Mouse (Mus musculus) neural tube, embryonic 14.5 days (tissue): ENCODE data around the gene Mindy4. TPM values are rescaled to one million over a fixed set of nuclear protein-coding genes. Genes with fewer than 3 reads are reported as not detected.

Experiments
- ATAC-seq: fragments of 200-750 bp; cut with Nextera tagmentation; 2 replicates; pipeline ENCODE4 v1.8.0; 2017; ENCODE audit warnings: low read depth, mild to moderate bottlenecking, moderate TSS enrichment, moderate library complexity
- H3K27ac ChIP-seq: fragments of 300-500 bp; sonication (generic); 2 replicates; pipeline ENCODE4 v1.5.1; 2014; ENCODE audit warnings: low read depth, mild to moderate bottlenecking, control low read depth, low read length, moderate library complexity, mixed read lengths
- H3K27me3 ChIP-seq: fragments of 300-500 bp; sonication (generic); 2 replicates; pipeline ENCODE4 v1.6.1; 2014; ENCODE audit warnings: low read length; ENCODE audit not compliant: control insufficient read depth, insufficient read depth
- H3K36me3 ChIP-seq: fragments of 300-500 bp; sonication (generic); 2 replicates; pipeline ENCODE4 v1.6.1; 2014; ENCODE audit warnings: low read length, mixed read lengths; ENCODE audit not compliant: control insufficient read depth, insufficient read depth
- H3K4me1 ChIP-seq: fragments of 300-500 bp; sonication (generic); 2 replicates; pipeline ENCODE4 v1.6.1; 2014; ENCODE audit warnings: low read length; ENCODE audit not compliant: control insufficient read depth, insufficient read depth
- H3K4me2 ChIP-seq: fragments of 300-500 bp; sonication (generic); 2 replicates; pipeline ENCODE4 v1.6.1; 2014; ENCODE audit warnings: mild to moderate bottlenecking, low read depth, low read length, control low read depth
- H3K4me3 ChIP-seq: fragments of 300-500 bp; sonication (generic); 2 replicates; pipeline ENCODE4 v1.5.1; 2014; ENCODE audit warnings: low read depth, low read length, control low read depth, mixed read lengths
- H3K9ac ChIP-seq: fragments of 300-500 bp; sonication (generic); replicated peaks from 2 replicates; pipeline ENCODE4 v1.6.1; 2014; ENCODE audit warnings: low read depth, mild to moderate bottlenecking, control low read depth, low read length, mixed read lengths
- H3K9me3 ChIP-seq: fragments of 300-500 bp; sonication (generic); 2 replicates; pipeline ENCODE4 v1.6.1; 2016; ENCODE audit warnings: low read length; ENCODE audit not compliant: control insufficient read depth
- WGBS: fragments of 180-500 bp; shearing (Covaris S2); extraction: QIAGEN DNeasy Blood & Tissue Kit; methylation state at CpG from one replicate; pipeline ENCODE4 v1.1.7; 2014; 5-methylcytosine and 5-hydroxymethylcytosine counted together
- polyA plus RNA-seq: library from polyadenylated mRNA; unstranded; fragments of >200 nt; fragmentation: Nextera tagmentation; extraction: Ambion mirVana; gene quantifications from 2 replicates; pipeline ENCODE4 v1.2.1, GENCODE M21; 2014

Gene Mindy4
- polyA plus RNA-seq, 1 experiment from 2014 or later, result 11.4 TPM

- no peak for ATAC-seq
- H3K36me3 ChIP-seq, result no peaks in the 10 kb centered on the region
- H3K4me2 ChIP-seq, result no peak overlapping the region
- H3K4me3 ChIP-seq, result no peak overlapping the region
- H3K4me1 ChIP-seq, result no peaks in the 10 kb centered on the region
- 76% methylated on average over 4 of the region's 4 CpGs for WGBS
- no peak overlapping the region for H3K27ac ChIP-seq
- no peak overlapping the region for H3K9ac ChIP-seq
- H3K9me3 ChIP-seq, result no peaks in the 10 kb centered on the region
- H3K27me3 ChIP-seq, result no peaks in the 10 kb centered on the region
Measured at GRCm38 (mm10) chr6:55191537-55191936, 11.6 kb upstream of the Mindy4 start.

DNA sequence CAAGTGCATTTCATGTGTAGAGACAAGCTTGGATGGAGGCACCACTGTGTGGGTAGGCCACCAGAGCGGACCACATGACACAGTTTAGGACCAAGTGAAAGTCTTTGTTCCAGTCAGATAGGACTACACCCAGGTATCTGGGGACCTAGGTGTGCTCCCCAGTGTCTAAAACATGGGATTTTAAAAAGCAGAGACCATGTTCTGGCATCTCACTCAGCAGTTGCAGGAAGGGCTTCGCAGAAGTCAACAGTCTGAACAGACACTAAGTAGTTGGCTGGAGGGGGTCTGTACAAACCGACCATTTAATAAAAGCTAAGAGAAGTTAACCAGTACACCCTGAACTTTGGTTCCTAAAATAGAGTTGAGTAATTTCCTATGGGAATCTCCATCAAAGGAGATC is 10.0 kb upstream of the Mindy4 start:
- Histone ChIP-seq H3K27me3 (no peaks in the 10 kb centered on the region), H3K4me3 (no peak overlapping the region), H3K4me2 (no peak overlapping the region), H3K4me1 (no peaks in the 10 kb centered on the region), H3K9me3 (no peaks in the 10 kb centered on the region), H3K27ac (no peak overlapping the region), H3K9ac (no peak overlapping the region), H3K36me3 (no peaks in the 10 kb centered on the region)
- WGBS, result 96% methylated on average over 3 of the region's 3 CpGs
- ATAC-seq, result no peak

DNA sequence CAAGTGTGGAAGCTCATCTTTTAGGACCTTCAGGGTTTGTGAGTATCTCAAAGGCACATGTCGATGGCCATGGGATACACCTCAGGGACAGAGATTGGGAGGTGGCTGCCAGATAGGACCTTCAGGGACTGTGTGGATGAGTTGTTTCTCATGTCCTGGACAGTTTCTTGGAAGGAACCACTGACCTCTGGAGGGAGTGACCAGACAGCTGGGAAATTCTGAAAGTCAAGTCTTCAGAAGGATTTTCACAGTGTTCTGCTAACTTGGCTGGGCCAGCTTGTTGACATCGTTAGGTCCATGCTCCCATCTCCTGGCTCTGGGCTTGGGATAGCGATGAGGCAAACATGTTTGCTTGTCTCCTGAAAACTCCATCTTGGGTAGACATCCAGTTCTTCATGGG is 4.1 kb upstream of the Mindy4 start:
- Histone ChIP-seq H3K36me3 (no peaks in the 10 kb centered on the region), H3K4me2 (no peak overlapping the region), H3K4me1 (peaks cover 4% of the 10 kb centered on the region), H3K9me3 (no peaks in the 10 kb centered on the region), H3K9ac (no peak overlapping the region), H3K27ac (no peak overlapping the region), H3K27me3 (no peaks in the 10 kb centered on the region), H3K4me3 (no peak overlapping the region)
- ATAC-seq, result no peak
- WGBS, result 96% methylated on average over 3 of the region's 3 CpGs

- Histone ChIP-seq H3K36me3 (no peaks in the 10 kb centered on the region), H3K4me1 (peaks cover 4% of the 10 kb centered on the region), H3K9ac (peak overlapping the region; percentile 46; the same call in 1 of the 2 replicates), H3K27ac (peak overlapping the region; percentile 65), H3K4me2 (peak overlapping the region; percentile 42), H3K27me3 (no peaks in the 10 kb centered on the region), H3K9me3 (no peaks in the 10 kb centered on the region), H3K4me3 (peak overlapping the region; percentile 38)
- ATAC-seq, result peak; percentile 52; the same call in 1 of the 2 replicates
- WGBS, result 83% methylated on average over 3 of the region's 3 CpGs
Measured at GRCm38 (mm10) chr6:55203931-55204330, 748 bp downstream of the Mindy4 start.

- H3K9me3 ChIP-seq, result no peaks in the 10 kb centered on the region
- peaks cover 2% of the 10 kb centered on the region for H3K4me1 ChIP-seq
- H3K9ac ChIP-seq, result no peak overlapping the region
- ATAC-seq, result no peak
- no peak overlapping the region for H3K27ac ChIP-seq
- no peak overlapping the region for H3K4me3 ChIP-seq
- H3K4me2 ChIP-seq, result no peak overlapping the region
- H3K36me3 ChIP-seq, result no peaks in the 10 kb centered on the region; the same call in 1 of the 2 replicates
- no peaks in the 10 kb centered on the region for H3K27me3 ChIP-seq
- WGBS, result 89% methylated on average over 8 of the region's 8 CpGs
Measured at GRCm38 (mm10) chr6:55207786-55208185, 4.6 kb downstream of the Mindy4 start.

DNA sequence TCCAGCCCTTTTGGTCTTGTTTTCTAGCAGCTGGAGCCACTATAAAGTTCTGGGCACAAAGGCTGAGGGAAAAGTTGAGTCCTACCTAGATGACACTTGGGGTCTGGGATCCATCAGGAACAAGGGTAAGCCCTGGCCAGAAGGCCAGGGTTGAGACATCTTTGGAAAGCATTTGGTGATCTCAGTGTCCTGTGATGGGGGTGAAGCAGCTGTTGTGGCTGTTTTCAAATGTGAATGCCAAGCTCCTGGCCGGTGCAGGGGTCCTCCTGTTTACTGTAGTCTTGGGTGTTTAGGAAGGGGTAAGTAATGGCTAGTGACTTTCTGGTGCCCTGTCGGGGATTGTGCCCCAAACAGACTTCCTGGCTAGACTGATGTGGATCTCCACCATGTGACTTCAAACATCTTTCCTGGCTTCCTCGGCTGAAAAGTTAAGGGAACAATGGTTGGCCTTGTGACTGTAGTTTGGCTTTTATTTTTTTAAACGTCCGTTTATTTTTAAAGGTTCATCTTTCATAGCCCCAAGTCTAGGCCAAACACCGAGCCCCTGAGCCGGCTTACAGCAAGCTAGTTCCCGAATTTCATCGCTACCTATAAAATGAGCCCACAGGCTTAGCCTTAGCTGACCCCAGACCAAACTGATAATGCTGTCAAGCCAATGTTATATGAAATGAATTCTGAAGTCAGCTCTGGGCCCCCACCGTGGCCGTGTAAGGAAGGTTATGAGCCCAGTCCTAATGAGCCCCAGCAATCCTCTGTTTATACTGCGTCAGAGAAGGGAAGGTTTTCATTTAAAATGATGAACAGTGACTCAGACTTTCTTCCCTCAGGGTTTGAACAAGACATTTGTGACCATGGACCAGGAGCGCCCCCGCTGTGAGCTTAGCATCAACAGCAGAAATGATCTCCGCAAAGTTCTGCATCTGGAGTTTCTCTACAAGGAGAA is 7.5 kb downstream of the Mindy4 start:
- Histone ChIP-seq H3K27ac (no peak overlapping the region), H3K27me3 (no peaks in the 10 kb centered on the region), H3K4me1 (no peaks in the 10 kb centered on the region), H3K36me3 (no peaks in the 10 kb centered on the region; the same call in 1 of the 2 replicates), H3K9ac (no peak overlapping the region), H3K4me3 (no peak overlapping the region), H3K4me2 (no peak overlapping the region), H3K9me3 (no peaks in the 10 kb centered on the region)
- no peak for ATAC-seq
- WGBS, result 79% methylated on average over 15 of the region's 15 CpGs

DNA sequence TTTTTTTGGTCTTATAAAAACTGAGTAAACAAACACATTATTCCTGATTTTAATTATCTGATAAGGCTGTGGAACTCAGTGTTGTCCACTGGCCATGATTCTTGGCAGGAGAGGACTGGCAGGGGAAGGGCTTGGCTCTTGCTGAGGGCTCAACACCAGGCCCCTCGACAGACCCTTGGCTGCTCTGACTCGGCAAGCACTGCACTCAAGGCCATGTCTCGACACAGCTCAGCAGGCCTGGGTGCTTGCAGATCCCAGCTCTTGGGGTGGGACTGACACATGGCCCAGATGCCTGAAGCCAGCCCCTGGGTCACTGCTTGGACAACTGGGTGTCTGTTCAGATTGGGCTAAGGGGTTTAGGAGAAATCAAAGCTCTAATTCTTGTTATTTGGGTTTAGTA is 11.4 kb downstream of the Mindy4 start:
- peaks cover 4% of the 10 kb centered on the region; the same call in 1 of the 2 replicates for H3K36me3 ChIP-seq
- H3K27ac ChIP-seq, result no peak overlapping the region
- no peak overlapping the region for H3K4me3 ChIP-seq
- no peaks in the 10 kb centered on the region for H3K27me3 ChIP-seq
- 85% methylated on average over 3 of the region's 3 CpGs for WGBS
- H3K9me3 ChIP-seq, result no peaks in the 10 kb centered on the region
- H3K4me1 ChIP-seq, result no peaks in the 10 kb centered on the region
- ATAC-seq, result no peak
- no peak overlapping the region for H3K9ac ChIP-seq
- no peak overlapping the region for H3K4me2 ChIP-seq

DNA sequence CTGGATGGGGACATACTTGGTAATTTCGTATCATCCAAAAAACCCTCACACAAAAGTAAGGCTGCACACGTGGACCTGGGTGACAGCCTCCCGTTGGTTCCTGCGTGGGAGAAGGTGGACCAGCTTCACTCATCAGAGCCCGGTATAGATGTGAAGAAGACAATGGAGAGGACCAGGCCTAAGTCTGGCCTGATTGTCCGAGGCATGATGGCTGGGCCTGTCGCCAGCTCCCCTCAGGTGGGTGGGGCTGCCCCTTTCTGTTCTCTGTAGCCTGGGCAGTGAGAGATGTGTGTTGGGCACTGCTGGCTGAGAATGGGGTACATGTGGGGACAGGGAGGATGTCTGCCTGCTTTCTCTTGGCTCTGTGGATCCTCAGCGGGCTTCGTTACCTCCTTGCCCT is 15.0 kb downstream of the Mindy4 start:
- no peak overlapping the region for H3K4me3 ChIP-seq
- ATAC-seq, result no peak
- H3K4me2 ChIP-seq, result no peak overlapping the region
- 91% methylated on average over 9 of the region's 9 CpGs for WGBS
- H3K27me3 ChIP-seq, result no peaks in the 10 kb centered on the region
- no peak overlapping the region for H3K27ac ChIP-seq
- H3K9me3 ChIP-seq, result no peaks in the 10 kb centered on the region
- no peaks in the 10 kb centered on the region for H3K4me1 ChIP-seq
- no peak overlapping the region for H3K9ac ChIP-seq
- peaks cover 4% of the 10 kb centered on the region; the same call in 1 of the 2 replicates for H3K36me3 ChIP-seq

DNA sequence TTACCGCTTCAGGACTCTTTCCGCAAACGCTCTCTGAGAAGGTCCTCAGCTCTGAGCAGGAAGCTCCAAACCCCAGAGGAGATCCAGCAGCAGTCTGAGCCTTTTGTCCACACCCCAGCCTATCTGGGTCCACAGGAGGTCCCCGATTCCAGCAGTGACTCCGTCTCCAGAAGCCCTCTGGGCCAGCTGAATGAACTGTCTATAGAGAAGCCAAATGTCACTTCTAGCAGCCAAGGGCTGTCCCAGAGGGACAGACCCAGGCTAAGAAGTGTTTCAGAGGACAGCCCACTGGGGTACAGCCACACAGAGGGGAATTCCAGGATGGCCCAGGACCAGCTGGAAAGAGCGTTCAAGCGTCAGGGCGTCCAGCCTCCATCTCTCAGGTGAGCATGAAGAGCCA is 20.8 kb downstream of the Mindy4 start:
- H3K4me2 ChIP-seq, result no peak overlapping the region
- H3K36me3 ChIP-seq, result peaks cover 4% of the 10 kb centered on the region; the same call in 1 of the 2 replicates
- no peaks in the 10 kb centered on the region for H3K27me3 ChIP-seq
- no peaks in the 10 kb centered on the region for H3K9me3 ChIP-seq
- H3K9ac ChIP-seq, result no peak overlapping the region
- 91% methylated on average over 8 of the region's 8 CpGs for WGBS
- no peaks in the 10 kb centered on the region for H3K4me1 ChIP-seq
- H3K4me3 ChIP-seq, result no peak overlapping the region
- no peak for ATAC-seq
- no peak overlapping the region for H3K27ac ChIP-seq
